Mouse (Mus musculus) cerebellum, adult 2 months (tissue): ENCODE results near the gene Traf3ip2.

ENCODE experiments used
- CTCF ChIP-seq: fragments of 200-500 bp; IDR thresholded peaks from 2 replicates; pipeline ENCODE4 v1.5.1; 2011; ENCODE audit warnings: low read depth, mild to moderate bottlenecking, control low read depth, low read length, moderate library complexity, borderline replicate concordance; ENCODE audit not compliant: insufficient read depth
- POLR2A ChIP-seq: fragments of 200-500 bp; IDR thresholded peaks from 2 replicates; pipeline ENCODE4 v1.6.1; 2011; ENCODE audit warnings: low read length, control low read depth, borderline replicate concordance; ENCODE audit not compliant: insufficient read depth

GRCm38 (mm10) chr10:39597116-39597791 lies 15.5 kb upstream of the Traf3ip2 start:
- TF ChIP-seq CTCF = no peak
- TF ChIP-seq POLR2A = no peak
